Mouse (Mus musculus): Measurements from ENCODE around the gene Prex1. TPM values are rescaled to one million over a fixed set of nuclear protein-coding genes. Genes with fewer than 3 reads are reported as not detected.
"Not testable (repeated sequence)": the region's sequence is repeated elsewhere in the genome, so short reads cannot be mapped to it uniquely, and the experiment has no call there.

Prex1 gene
- polyA plus RNA-seq, 1 experiment from 2014 or later, result 31.9 TPM

DNA sequence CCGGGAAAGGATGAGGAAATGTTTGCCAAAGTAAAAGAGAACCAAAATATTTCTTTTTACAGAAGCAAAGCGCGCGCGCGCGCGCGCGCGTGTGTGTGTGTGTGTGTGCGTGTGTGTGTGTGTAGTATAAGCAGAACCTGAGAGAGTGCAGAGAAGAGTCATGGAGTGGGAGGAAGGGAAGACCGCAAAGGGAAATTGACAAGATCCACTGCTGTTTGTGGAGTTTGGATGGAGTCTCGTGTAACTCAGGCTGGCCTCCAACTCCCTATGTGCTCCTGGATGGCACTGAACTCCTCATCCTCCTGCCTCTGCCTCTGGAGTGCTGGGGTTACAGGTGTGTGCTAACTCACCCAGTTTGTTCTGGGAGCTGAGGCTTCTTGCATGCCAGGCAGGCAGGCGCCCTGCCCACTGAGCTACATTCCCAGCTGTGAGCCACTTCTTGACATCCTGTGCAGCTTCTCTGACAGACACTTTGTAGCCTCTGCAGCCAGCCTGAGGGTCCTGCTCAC, 191.0 kb downstream of the Prex1 start:
- no peaks in the 10 kb centered on the region for H3K9me3 ChIP-seq (ENCODE audit: control insufficient read depth, low read length)
- H3K4me2 ChIP-seq (ENCODE audit: low read depth), result no peak overlapping the region
- DNase-seq (ENCODE audit: low spot score) (no peak), ATAC-seq (ENCODE audit: insufficient read depth, low FRiP score, low TSS enrichment) (no peak)
- H3K27me3 ChIP-seq (ENCODE audit: control insufficient read depth, insufficient read depth, low read length), result no peaks in the 10 kb centered on the region
- peaks cover 6% of the 10 kb centered on the region; the same call in 1 of the 2 replicates for H3K4me1 ChIP-seq (ENCODE audit: control insufficient read depth, insufficient read depth, low read length)
- WGBS, result 90% methylated on average over 15 of the region's 15 CpGs
- no peak overlapping the region for H3K9ac ChIP-seq (ENCODE audit: low read length)
- no peak overlapping the region for H3K27ac ChIP-seq (ENCODE audit: low read depth, low read length)
- H3K4me3 ChIP-seq (ENCODE audit: low read depth, low read length), result no peak overlapping the region
- H3K36me3 ChIP-seq (ENCODE audit: control insufficient read depth, insufficient read depth, low read length), result no peaks in the 10 kb centered on the region

DNA sequence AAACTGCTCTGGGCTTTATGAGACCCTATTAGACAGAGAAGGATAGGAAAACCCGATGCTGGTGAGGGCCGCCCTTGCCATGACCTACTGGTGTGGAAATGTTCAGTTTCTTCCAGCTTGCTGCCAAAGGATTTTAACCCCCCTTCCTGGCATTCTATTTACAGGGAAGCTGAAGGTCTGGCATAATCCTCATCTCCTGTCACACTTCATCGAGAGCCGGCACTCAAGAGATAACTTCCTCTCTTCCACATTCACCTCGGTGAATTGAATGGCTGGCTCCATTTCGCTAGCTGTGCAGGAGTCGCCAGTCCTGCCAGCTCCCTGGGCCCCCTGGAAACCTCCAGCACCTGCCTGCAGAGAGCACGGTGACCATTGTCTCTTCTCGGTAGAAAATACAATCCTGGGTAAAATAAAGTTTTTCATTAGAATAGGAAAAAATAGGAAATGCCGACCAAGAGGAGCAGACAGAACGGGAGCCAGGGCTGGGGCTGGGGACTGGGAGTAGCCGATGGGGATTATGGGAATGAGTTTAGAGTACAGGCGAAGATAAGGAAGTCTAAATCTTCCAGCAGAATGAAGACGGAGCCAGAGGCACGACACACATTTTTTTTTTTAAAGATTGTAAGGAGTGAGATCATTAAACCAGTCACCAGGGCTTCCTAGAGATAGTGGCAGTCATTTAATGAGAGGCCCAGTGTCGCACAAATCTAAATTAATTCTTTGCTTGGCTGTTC, 191.6 kb downstream of the Prex1 start:
- Histone ChIP-seq H3K9ac (ENCODE audit: low read length) (no peak overlapping the region), H3K27me3 (ENCODE audit: control insufficient read depth, insufficient read depth, low read length) (no peaks in the 10 kb centered on the region), H3K36me3 (ENCODE audit: control insufficient read depth, insufficient read depth, low read length) (no peaks in the 10 kb centered on the region), H3K4me3 (ENCODE audit: low read depth, low read length) (no peak overlapping the region), H3K27ac (ENCODE audit: low read depth, low read length) (no peak overlapping the region), H3K4me1 (ENCODE audit: control insufficient read depth, insufficient read depth, low read length) (peaks cover 10% of the 10 kb centered on the region), H3K4me2 (ENCODE audit: low read depth) (no peak overlapping the region), H3K9me3 (ENCODE audit: control insufficient read depth, low read length) (no peaks in the 10 kb centered on the region)
- no peak for DNase-seq (ENCODE audit: low spot score)
- ATAC-seq (ENCODE audit: insufficient read depth, low FRiP score, low TSS enrichment), result no peak
- WGBS, result 68% methylated on average over 16 of the region's 16 CpGs

DNA sequence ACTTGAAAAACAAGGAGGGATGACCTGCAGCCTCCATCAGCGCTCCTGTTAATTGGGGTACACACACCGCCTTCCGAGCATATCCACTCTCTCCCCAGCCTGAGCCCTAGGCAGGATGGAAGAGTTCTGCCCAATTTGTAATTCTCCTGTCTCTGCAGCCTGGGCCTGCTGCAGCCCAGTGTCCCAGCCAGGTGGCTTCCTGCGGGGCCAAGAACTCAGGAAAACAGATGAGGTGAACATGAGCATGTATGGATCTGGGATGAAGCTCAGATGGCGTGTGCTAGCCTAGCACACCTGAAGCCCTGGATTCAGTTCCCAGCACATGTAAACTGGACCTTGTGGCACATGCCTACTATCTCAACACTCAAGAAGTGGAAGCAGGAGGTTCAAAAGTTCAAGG, 192.2 kb downstream of the Prex1 start:
- WGBS, result 90% methylated on average over 5 of the region's 5 CpGs
- ATAC-seq (ENCODE audit: insufficient read depth, low FRiP score, low TSS enrichment), result no peak
- Histone ChIP-seq H3K4me3 (ENCODE audit: low read depth, low read length) (no peak overlapping the region), H3K9ac (ENCODE audit: low read length) (no peak overlapping the region), H3K36me3 (ENCODE audit: control insufficient read depth, insufficient read depth, low read length) (no peaks in the 10 kb centered on the region), H3K4me2 (ENCODE audit: low read depth) (no peak overlapping the region), H3K9me3 (ENCODE audit: control insufficient read depth, low read length) (no peaks in the 10 kb centered on the region), H3K27me3 (ENCODE audit: control insufficient read depth, insufficient read depth, low read length) (no peaks in the 10 kb centered on the region), H3K27ac (ENCODE audit: low read depth, low read length) (no peak overlapping the region), H3K4me1 (ENCODE audit: control insufficient read depth, insufficient read depth, low read length) (peaks cover 13% of the 10 kb centered on the region)
- no peak for DNase-seq (ENCODE audit: low spot score)

DNA sequence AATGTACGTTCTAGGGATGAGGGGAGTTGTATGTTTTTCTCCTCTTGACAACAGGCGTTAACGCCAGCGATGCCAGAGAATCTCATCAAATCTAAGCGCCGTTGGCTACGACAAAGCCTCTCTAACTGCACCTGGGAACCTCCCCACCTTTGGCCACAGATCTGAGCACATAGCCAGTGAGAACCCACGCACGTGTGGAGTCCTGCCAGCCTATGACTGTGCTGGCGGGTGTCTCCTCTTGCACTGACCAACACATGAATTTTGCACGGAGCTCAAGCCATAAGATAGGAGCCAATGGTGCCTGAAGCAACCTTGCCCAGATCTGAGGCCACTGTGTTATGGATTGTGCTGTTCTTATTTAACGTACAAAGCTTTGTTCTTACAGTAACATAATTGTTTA, 193.1 kb downstream of the Prex1 start:
- no peaks in the 10 kb centered on the region for H3K36me3 ChIP-seq (ENCODE audit: control insufficient read depth, insufficient read depth, low read length)
- H3K27me3 ChIP-seq (ENCODE audit: control insufficient read depth, insufficient read depth, low read length), result no peaks in the 10 kb centered on the region
- WGBS, result 90% methylated on average over 12 of the region's 12 CpGs
- H3K4me1 ChIP-seq (ENCODE audit: control insufficient read depth, insufficient read depth, low read length), result peaks cover 13% of the 10 kb centered on the region
- no peak for DNase-seq (ENCODE audit: low spot score)
- H3K27ac ChIP-seq (ENCODE audit: low read depth, low read length), result no peak overlapping the region
- no peak overlapping the region for H3K4me2 ChIP-seq (ENCODE audit: low read depth)
- no peaks in the 10 kb centered on the region for H3K9me3 ChIP-seq (ENCODE audit: control insufficient read depth, low read length)
- no peak overlapping the region for H3K4me3 ChIP-seq (ENCODE audit: low read depth, low read length)
- no peak overlapping the region for H3K9ac ChIP-seq (ENCODE audit: low read length)
- ATAC-seq (ENCODE audit: insufficient read depth, low FRiP score, low TSS enrichment), result no peak

DNA sequence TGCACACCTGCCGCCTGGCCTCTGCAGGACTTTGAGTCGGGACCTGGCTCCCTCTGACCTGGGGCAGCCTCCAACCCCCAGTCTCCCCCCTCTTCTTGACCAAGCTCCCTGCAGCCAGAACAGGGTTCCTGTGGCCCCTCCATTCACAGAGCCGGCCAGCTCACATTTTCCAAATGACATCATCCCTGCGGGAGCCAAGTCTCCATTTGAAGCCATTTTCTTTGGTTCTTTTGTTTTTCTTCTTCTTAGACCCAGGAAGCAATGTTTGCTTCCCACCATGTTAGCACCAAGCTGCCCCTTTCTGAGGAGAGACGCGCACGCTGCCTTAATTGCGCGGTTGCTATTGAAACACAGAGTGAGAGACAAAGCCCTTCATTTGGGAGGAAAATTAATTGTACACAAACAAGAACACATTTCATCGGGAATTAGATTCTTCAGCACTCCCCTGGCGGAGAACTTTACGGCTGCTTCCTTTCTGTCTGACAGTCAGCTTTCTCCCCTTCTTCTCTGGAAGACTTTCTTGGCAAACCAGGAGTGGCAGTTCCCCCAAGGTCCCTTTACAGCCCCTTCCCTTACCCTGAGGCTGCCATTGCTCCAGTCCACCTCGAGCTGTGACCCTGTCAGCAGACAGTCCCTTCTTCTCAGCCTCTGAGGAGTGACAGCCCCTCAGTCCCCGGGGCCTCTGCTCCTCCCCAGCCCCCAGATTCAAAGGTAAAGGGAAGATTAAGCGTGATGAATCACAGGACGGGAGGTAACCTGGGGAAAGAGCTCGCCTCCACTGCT, 196.0 kb downstream of the Prex1 start:
- not testable (repeated sequence) for H3K4me3 ChIP-seq (ENCODE audit: low read depth, low read length); H3K9me3 ChIP-seq (ENCODE audit: control insufficient read depth, low read length); H3K36me3 ChIP-seq (ENCODE audit: control insufficient read depth, insufficient read depth, low read length); H3K9ac ChIP-seq (ENCODE audit: low read length); H3K27me3 ChIP-seq (ENCODE audit: control insufficient read depth, insufficient read depth, low read length)
- WGBS, result 6% methylated on average over 12 of the region's 17 CpGs
- DNase-seq (ENCODE audit: low spot score), result peak; percentile 57
- Histone ChIP-seq H3K4me1 (ENCODE audit: control insufficient read depth, insufficient read depth, low read length) (peaks cover 13% of the 10 kb centered on the region), H3K27ac (ENCODE audit: low read depth, low read length) (peak overlapping the region; percentile 66; the same call in 1 of the 2 replicates), H3K4me2 (ENCODE audit: low read depth) (peak overlapping the region; percentile 26)
- peak; percentile 66 for ATAC-seq (ENCODE audit: insufficient read depth, low FRiP score, low TSS enrichment)

DNA sequence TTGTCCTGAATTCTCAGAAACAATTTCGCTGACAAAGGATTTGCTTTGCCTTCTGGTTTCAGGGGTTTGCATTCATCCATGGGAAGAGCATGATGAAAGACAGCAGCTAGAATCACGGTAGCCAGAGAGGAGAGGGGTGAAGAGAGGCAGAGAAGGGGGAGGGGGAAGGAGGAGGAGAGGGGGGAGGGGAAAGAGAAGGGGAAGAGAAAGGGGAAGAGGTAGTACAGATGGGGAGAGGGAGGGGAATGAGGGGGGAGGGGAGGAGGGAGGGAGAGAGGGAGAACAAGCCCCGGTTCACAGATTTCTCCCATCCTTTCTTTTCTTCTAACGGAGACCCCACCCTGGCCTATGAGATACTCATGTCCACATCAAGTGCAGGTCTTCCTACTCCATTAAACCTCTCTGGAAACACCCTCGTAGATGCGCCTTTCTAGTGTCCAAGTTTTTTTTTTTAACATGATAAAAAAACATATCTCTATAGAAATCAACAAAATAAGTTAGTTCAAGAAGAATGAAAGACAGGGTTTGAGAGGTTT, 196.7 kb downstream of the Prex1 start:
- H3K27me3 ChIP-seq (ENCODE audit: control insufficient read depth, insufficient read depth, low read length), result no peaks in the 10 kb centered on the region
- 25% methylated on average over 6 of the region's 6 CpGs for WGBS
- H3K9me3 ChIP-seq (ENCODE audit: control insufficient read depth, low read length), result no peaks in the 10 kb centered on the region
- no peaks in the 10 kb centered on the region for H3K36me3 ChIP-seq (ENCODE audit: control insufficient read depth, insufficient read depth, low read length)
- peak overlapping the region; percentile 66 for H3K27ac ChIP-seq (ENCODE audit: low read depth, low read length)
- H3K9ac ChIP-seq (ENCODE audit: low read length), result no peak overlapping the region
- DNase-seq (ENCODE audit: low spot score) (no peak), ATAC-seq (ENCODE audit: insufficient read depth, low FRiP score, low TSS enrichment) (no peak)
- peaks cover 13% of the 10 kb centered on the region for H3K4me1 ChIP-seq (ENCODE audit: control insufficient read depth, insufficient read depth, low read length)
- no peak overlapping the region for H3K4me3 ChIP-seq (ENCODE audit: low read depth, low read length)
- H3K4me2 ChIP-seq (ENCODE audit: low read depth), result peak overlapping the region; percentile 26; the same call in 1 of the 2 replicates

Other genes with a start within 250 kb of the Prex1 start
- gene Trp53rkb, start 78.7 kb upstream of the Prex1 start, polyA plus RNA-seq (2014; fragmentation: Nextera tagmentation; extraction: Ambion mirVana), result 10.4 and 11.5 TPM in 2 replicates
- gene Arfgef2, start 91.8 kb upstream of the Prex1 start, polyA plus RNA-seq (2014; fragmentation: Nextera tagmentation; extraction: Ambion mirVana), result 6.0 and 6.2 TPM in 2 replicates
- gene Cse1l, start 192.2 kb upstream of the Prex1 start, polyA plus RNA-seq (2014; fragmentation: Nextera tagmentation; extraction: Ambion mirVana), result 200 and 202 TPM in 2 replicates